Mouse (Mus musculus): ENCODE data around the gene Actn4. TPM values are rescaled to one million over a fixed set of nuclear protein-coding genes. Genes with fewer than 3 reads are reported as not detected.

Actn4 gene
- polyA plus RNA-seq, 1 experiment from 2014 or later: 141 TPM

Other genes with a start within 250 kb of the Actn4 start
- 5.8 and 6.0 TPM in 2 replicates for gene Fbxo17, start 245.5 kb downstream of the Actn4 start, polyA plus RNA-seq (2014; fragmentation: Nextera tagmentation; extraction: Ambion mirVana)
- 127 and 135 TPM in 2 replicates for gene Mrps12, start 220.5 kb downstream of the Actn4 start, polyA plus RNA-seq (2014; fragmentation: Nextera tagmentation; extraction: Ambion mirVana)
- gene Sars2, start 220.3 kb downstream of the Actn4 start, polyA plus RNA-seq (2014; fragmentation: Nextera tagmentation; extraction: Ambion mirVana): 25.9 and 27.7 TPM in 2 replicates
- not detected in 2 replicates for gene Ccer2, start 206.2 kb downstream of the Actn4 start, polyA plus RNA-seq (2014; fragmentation: Nextera tagmentation; extraction: Ambion mirVana)
- 66.2 and 76.5 TPM in 2 replicates for gene Sirt2, start 195.6 kb downstream of the Actn4 start, polyA plus RNA-seq (2014; fragmentation: Nextera tagmentation; extraction: Ambion mirVana)
- 39.0 and 43.9 TPM in 2 replicates for gene Nfkbib, start 194.8 kb downstream of the Actn4 start, polyA plus RNA-seq (2014; fragmentation: Nextera tagmentation; extraction: Ambion mirVana)
- gene Rinl, start 173.4 kb downstream of the Actn4 start, polyA plus RNA-seq (2014; fragmentation: Nextera tagmentation; extraction: Ambion mirVana): 1.9 and 2.5 TPM in 2 replicates
- 331 and 342 TPM in 2 replicates for gene Hnrnpl, start 153.8 kb downstream of the Actn4 start, polyA plus RNA-seq (2014; fragmentation: Nextera tagmentation; extraction: Ambion mirVana)
- 80.5 and 81.7 TPM in 2 replicates for gene Ech1, start 137.1 kb downstream of the Actn4 start, polyA plus RNA-seq (2014; fragmentation: Nextera tagmentation; extraction: Ambion mirVana)
- 1.3 and 1.7 TPM in 2 replicates for gene Lgals4, start 128.5 kb downstream of the Actn4 start, polyA plus RNA-seq (2014; fragmentation: Nextera tagmentation; extraction: Ambion mirVana)
- gene Lgals7, start 98.5 kb downstream of the Actn4 start, polyA plus RNA-seq (2014; fragmentation: Nextera tagmentation; extraction: Ambion mirVana): 0.97 and 1.4 TPM in 2 replicates
- 0.17 and 0.42 TPM in 2 replicates for gene Capn12, start 80.9 kb downstream of the Actn4 start, polyA plus RNA-seq (2014; fragmentation: Nextera tagmentation; extraction: Ambion mirVana)
- 392 and 400 TPM in 2 replicates for gene Eif3k, start 19.5 kb upstream of the Actn4 start, polyA plus RNA-seq (2014; fragmentation: Nextera tagmentation; extraction: Ambion mirVana)
- 4.1 and 5.5 TPM in 2 replicates for gene Map4k1, start 19.7 kb upstream of the Actn4 start, polyA plus RNA-seq (2014; fragmentation: Nextera tagmentation; extraction: Ambion mirVana)
- 0.30 and 0.55 TPM in 2 replicates for gene Ryr1, start 162.8 kb upstream of the Actn4 start, polyA plus RNA-seq (2014; fragmentation: Nextera tagmentation; extraction: Ambion mirVana)
- 0.28 and 0.48 TPM in 2 replicates for gene Rasgrp4, start 172.5 kb upstream of the Actn4 start, polyA plus RNA-seq (2014; fragmentation: Nextera tagmentation; extraction: Ambion mirVana)
- gene Fam98c, start 193.9 kb upstream of the Actn4 start, polyA plus RNA-seq (2014; fragmentation: Nextera tagmentation; extraction: Ambion mirVana): 13.6 and 14.8 TPM in 2 replicates
- gene Ggn, start 207.9 kb upstream of the Actn4 start, polyA plus RNA-seq (2014; fragmentation: Nextera tagmentation; extraction: Ambion mirVana): 0.60 and 0.63 TPM in 2 replicates
- gene Spred3, start 208.1 kb upstream of the Actn4 start, polyA plus RNA-seq (2014; fragmentation: Nextera tagmentation; extraction: Ambion mirVana): 4.9 and 5.1 TPM in 2 replicates
- gene Psmd8, start 218.4 kb upstream of the Actn4 start, polyA plus RNA-seq (2014; fragmentation: Nextera tagmentation; extraction: Ambion mirVana): 322 and 332 TPM in 2 replicates